Mouse (Mus musculus): ENCODE data around the gene Prl3d1. TPM values are rescaled to one million over a fixed set of nuclear protein-coding genes. Genes with fewer than 3 reads are reported as not detected.
"Not testable (repeated sequence)": the region's sequence is repeated elsewhere in the genome, so short reads cannot be mapped to it uniquely, and the experiment has no call there.

The Prl3d1 gene
- polyA plus RNA-seq (2012; rRNA removed), result not detected in 2 replicates

- H3K27ac ChIP-seq (ENCODE audit: control insufficient read depth, insufficient read depth, low read depth, low read length); H3K4me1 ChIP-seq (ENCODE audit: control insufficient read depth, insufficient read depth, low read length); H3K36me3 ChIP-seq (ENCODE audit: control insufficient read depth, insufficient read depth, low read length); H3K4me3 ChIP-seq (ENCODE audit: control insufficient read depth, low read depth, low read length); H3K27me3 ChIP-seq (ENCODE audit: control insufficient read depth, insufficient read depth, low read length): not testable (repeated sequence)
Observed at GRCm38 (mm10) chr13:27093890-27094289, at the start of gene Prl3d1. Gene Prl3d1 (plus strand): TSS chr13:27094190.

- no peak within 1 kb of the TSS for H3K27ac ChIP-seq (ENCODE audit: control insufficient read depth, insufficient read depth, low read depth, low read length)
- no peaks in the 10 kb centered on the region for H3K27me3 ChIP-seq (ENCODE audit: control insufficient read depth, insufficient read depth, low read length)
- H3K36me3 ChIP-seq (ENCODE audit: control insufficient read depth, insufficient read depth, low read length), result no peaks in the 10 kb centered on the region
- H3K4me3 ChIP-seq (ENCODE audit: control insufficient read depth, low read depth, low read length), result no peak within 1 kb of the TSS
- H3K4me1 ChIP-seq (ENCODE audit: control insufficient read depth, insufficient read depth, low read length), result no peaks in the 10 kb centered on the region
- no peak for TF ChIP-seq POLR2A (IDR thresholded peaks at IDR 0.05; ENCODE audit: control insufficient read depth, low read depth, low read length)
- no peak for TF ChIP-seq CTCF (IDR thresholded peaks at IDR 0.05; ENCODE audit: control insufficient read depth, insufficient read depth, insufficient replicate concordance, low read depth, low read length)
Observed at GRCm38 (mm10) chr13:27057270-27057669, 36.7 kb upstream of the Prl3d1 start, which contains the start of gene Prl. Gene Prl (plus strand): TSS chr13:27057570.

- Histone ChIP-seq H3K36me3 (ENCODE audit: control insufficient read depth, insufficient read depth, low read length) (no peaks in the 10 kb centered on the region), H3K4me3 (ENCODE audit: control insufficient read depth, low read depth, low read length) (no peak overlapping the region), H3K4me1 (ENCODE audit: control insufficient read depth, insufficient read depth, low read length) (no peaks in the 10 kb centered on the region), H3K27me3 (ENCODE audit: control insufficient read depth, insufficient read depth, low read length) (no peaks in the 10 kb centered on the region), H3K27ac (ENCODE audit: control insufficient read depth, insufficient read depth, low read depth, low read length) (no peak overlapping the region)
- TF ChIP-seq CTCF (IDR thresholded peaks at IDR 0.05; ENCODE audit: control insufficient read depth, insufficient read depth, insufficient replicate concordance, low read depth, low read length) (no peak), POLR2A (IDR thresholded peaks at IDR 0.05; ENCODE audit: control insufficient read depth, low read depth, low read length) (no peak)
Observed at GRCm38 (mm10) chr13:27059177-27059576, 34.8 kb upstream of the Prl3d1 start.

- H3K36me3 ChIP-seq (ENCODE audit: control insufficient read depth, insufficient read depth, low read length); H3K27ac ChIP-seq (ENCODE audit: control insufficient read depth, insufficient read depth, low read depth, low read length); H3K27me3 ChIP-seq (ENCODE audit: control insufficient read depth, insufficient read depth, low read length); H3K4me3 ChIP-seq (ENCODE audit: control insufficient read depth, low read depth, low read length); H3K4me1 ChIP-seq (ENCODE audit: control insufficient read depth, insufficient read depth, low read length): not testable (repeated sequence)
Observed at GRCm38 (mm10) chr13:27121398-27121797, 27.4 kb downstream of the Prl3d1 start, which contains the start of gene Prl3d2. Gene Prl3d2 (plus strand): TSS chr13:27121698.

GRCm38 (mm10) chr13:27148264-27148663 lies 54.3 kb downstream of the Prl3d1 start:
- no peak overlapping the region for H3K4me3 ChIP-seq (ENCODE audit: control insufficient read depth, low read depth, low read length)
- no peaks in the 10 kb centered on the region for H3K4me1 ChIP-seq (ENCODE audit: control insufficient read depth, insufficient read depth, low read length)
- no peaks in the 10 kb centered on the region for H3K36me3 ChIP-seq (ENCODE audit: control insufficient read depth, insufficient read depth, low read length)
- no peak overlapping the region for H3K27ac ChIP-seq (ENCODE audit: control insufficient read depth, insufficient read depth, low read depth, low read length)
- no peaks in the 10 kb centered on the region for H3K27me3 ChIP-seq (ENCODE audit: control insufficient read depth, insufficient read depth, low read length)
- TF ChIP-seq CTCF (IDR thresholded peaks at IDR 0.05; ENCODE audit: control insufficient read depth, insufficient read depth, insufficient replicate concordance, low read depth, low read length), result no peak
- TF ChIP-seq POLR2A (IDR thresholded peaks at IDR 0.05; ENCODE audit: control insufficient read depth, low read depth, low read length), result no peak

Other genes starting within 250 kb of the Prl3d1 start
- not detected in 2 replicates for gene Prl, start 36.6 kb upstream of the Prl3d1 start, polyA plus RNA-seq (2012; rRNA removed)
- gene Prl3d2, start 27.5 kb downstream of the Prl3d1 start, polyA plus RNA-seq (2012; rRNA removed), result not detected in 2 replicates
- gene Prl3d3, start 62.6 kb downstream of the Prl3d1 start, polyA plus RNA-seq (2012; rRNA removed), result not detected in 2 replicates
- 0.59 and 0.69 TPM in 2 replicates for gene Prl3c1, start 102.5 kb downstream of the Prl3d1 start, polyA plus RNA-seq (2012; rRNA removed)
- not detected in 2 replicates for gene Prl3b1, start 147.7 kb downstream of the Prl3d1 start, polyA plus RNA-seq (2012; rRNA removed)
- gene Prl3a1, start 165.2 kb downstream of the Prl3d1 start, polyA plus RNA-seq (2012; rRNA removed), result not detected in 2 replicates
- gene Prl6a1, start 218.4 kb downstream of the Prl3d1 start, polyA plus RNA-seq (2012; rRNA removed), result not detected in 2 replicates

All from testis, adult 2 months (tissue).